In genomic region chr14:21501048-21501657, GRCm38 (mm10) we compare ENCODE assay signal across 8 mouse cellular contexts. TPM values are rescaled to one million over a fixed set of nuclear protein-coding genes. Genes with fewer than 3 reads are reported as not detected.
DNase-seq lines count a peak whose midpoint lies in the region; ATAC-seq and TF ChIP-seq lines count a peak whose summit lies in the region.

No protein-coding gene starts in this region.

- peak; percentile 0; the same call in 1 of the 2 replicates for ATAC-seq in forebrain, postnatal 0 days
- ATAC-seq in inflammation-experienced regulatory T-cells, adult 6 months: peak; percentile 13
- ATAC-seq in neural tube, embryonic 13.5 days (ENCODE audit: low read depth): peak; percentile 4

- H3K9me3 ChIP-seq in forebrain, postnatal 0 days (ENCODE audit: low read length): no peaks in the 10 kb centered on the region
- H3K9me3 ChIP-seq in neural tube, embryonic 13.5 days: no peaks in the 10 kb centered on the region

- no peak for TF ChIP-seq CTCF in layer of hippocampus, adult 2 months (conservative IDR thresholded peaks at IDR 0.05)
- no peak for TF ChIP-seq CTCF in forebrain, postnatal 0 days (IDR thresholded peaks at IDR 0.05; ENCODE audit: low read depth)
- no peak for TF ChIP-seq CTCF in lung, adult 2 months (IDR thresholded peaks at IDR 0.05; ENCODE audit: insufficient read depth, low read length)

- peak; percentile 13; the same call in 1 of the 2 replicates for TF ChIP-seq POLR2A in lung, adult 2 months (IDR thresholded peaks at IDR 0.05; ENCODE audit: borderline replicate concordance, extremely low read depth, low read depth, low read length)

- 3% methylated on average over 38 of the region's 38 CpGs for WGBS in forebrain, postnatal 0 days
- 2% methylated on average over 38 of the region's 38 CpGs for WGBS in lung, adult 2 months
- 2% methylated on average over 37 of the region's 38 CpGs for WGBS in neural tube, embryonic 13.5 days

- no peaks in the 10 kb centered on the region for H3K36me3 ChIP-seq in forebrain, postnatal 0 days (ENCODE audit: insufficient read depth)
- H3K36me3 ChIP-seq in neural tube, embryonic 13.5 days: peaks cover 3% of the 10 kb centered on the region; the same call in 1 of the 2 replicates

- H3K27me3 ChIP-seq in forebrain, postnatal 0 days (ENCODE audit: insufficient read depth, low read length): no peaks in the 10 kb centered on the region
- no peaks in the 10 kb centered on the region for H3K27me3 ChIP-seq in neural tube, embryonic 13.5 days

- H3K4me1 ChIP-seq in forebrain, postnatal 0 days (ENCODE audit: insufficient read depth): peaks cover 10% of the 10 kb centered on the region; the same call in 1 of the 2 replicates
- H3K4me1 ChIP-seq in lung, adult 2 months (ENCODE audit: control insufficient read depth, insufficient read depth, low read length): peaks cover 6% of the 10 kb centered on the region; the same call in 1 of the 2 replicates
- peaks cover 47% of the 10 kb centered on the region for H3K4me1 ChIP-seq in neural tube, embryonic 13.5 days (replicated peaks)

- H3K27ac ChIP-seq in layer of hippocampus, adult 2 months: peak overlapping the region; percentile 98
- H3K27ac ChIP-seq in forebrain, postnatal 0 days (ENCODE audit: low read depth, low read length): peak overlapping the region; percentile 99
- peak overlapping the region; percentile 99 for H3K27ac ChIP-seq in neural tube, embryonic 13.5 days (replicated peaks)

- H3K9ac ChIP-seq in forebrain, postnatal 0 days: peak overlapping the region; percentile 82
- peak overlapping the region; percentile 82 for H3K9ac ChIP-seq in neural tube, embryonic 13.5 days

- peak overlapping the region; percentile 90 for H3K4me3 ChIP-seq in layer of hippocampus, adult 2 months
- peak overlapping the region; percentile 84 for H3K4me3 ChIP-seq in forebrain, postnatal 0 days (ENCODE audit: low read depth, low read length)
- peak overlapping the region; percentile 79 for H3K4me3 ChIP-seq in lung, adult 2 months (replicated peaks; ENCODE audit: extremely low read depth, low read depth, low read length)
- peak overlapping the region; percentile 86 for H3K4me3 ChIP-seq in neural tube, embryonic 13.5 days

- peak overlapping the region; percentile 51 for H3K4me2 ChIP-seq in forebrain, postnatal 0 days (ENCODE audit: low read depth)
- peak overlapping the region; percentile 58 for H3K4me2 ChIP-seq in neural tube, embryonic 13.5 days

- peak; percentile 79 to 83 for DNase-seq in layer of hippocampus, adult 2 months (ENCODE audit: low spot score in 2 of 2)
- no peak for DNase-seq in layer of hippocampus, postnatal 36 days
- DNase-seq in c-Kit-positive CD71-positive TER-119-positive erythroid progenitor cells, embryonic 14.5 days (ENCODE audit: low spot score): peak; percentile 78
- no peak for DNase-seq in forebrain, postnatal 0 days
- no peak for DNase-seq in lung, adult 2 months
- DNase-seq in urinary bladder, adult 2 months (ENCODE audit: low spot score): peak; percentile 85

RNA-seq across cellular contexts. Expression of gene Kat6b, which starts 19.9 kb away (rescaled TPM):
- total RNA-seq in layer of hippocampus, adult 2 months (2021): 100 to 1,000 TPM; 104 to 117 TPM
- 10 to 100 TPM; 92.1 to 93.1 TPM for total RNA-seq in layer of hippocampus, postnatal 36 days (2021)
- 29.9 and 35.8 TPM in 2 replicates for total RNA-seq in forebrain, postnatal 0 days (2014; rRNA removed)
- 10.0 and 16.9 TPM in 2 replicates for polyA plus RNA-seq in forebrain, postnatal 0 days (2015; fragmentation: Nextera tagmentation; extraction: Ambion mirVana)
- 10 to 100 TPM in 2 of 3 experiments, 1 to 10 TPM in 1; 9.0 to 23.5 (median 20.5) TPM for polyA plus RNA-seq in inflammation-experienced regulatory T-cells, adult 6 months (2017; shearing (Covaris generic))
- 9.5 and 11.5 TPM in 2 replicates for polyA plus RNA-seq in lung, adult 2 months (2012; rRNA removed)
- polyA plus RNA-seq in neural tube, embryonic 13.5 days (2015; fragmentation: Nextera tagmentation; extraction: Ambion mirVana): 19.1 and 19.6 TPM in 2 replicates
- 10.2 and 19.3 TPM in 2 replicates for polyA plus RNA-seq in urinary bladder, adult 2 months (2012; rRNA removed)

Comparison
In these comparisons a context has a peak if more than half of its experiments do, and no peak if none do; other contexts are left out.
1. DNase-seq: peak in layer of hippocampus, adult 2 months (2 of 2), c-Kit-positive CD71-positive TER-119-positive erythroid progenitor cells, embryonic 14.5 days (single experiment) and urinary bladder, adult 2 months (single experiment); none in layer of hippocampus, postnatal 36 days (0 of 2), forebrain, postnatal 0 days (single experiment) and lung, adult 2 months (single experiment).
2. Peak in every context shown above with its lines, with median percentiles within 50 percentile points of each other: H3K27ac ChIP-seq, H3K4me3 ChIP-seq and ATAC-seq.